Mouse (Mus musculus): Measurements from ENCODE around the gene Rad23b.
"Not testable (repeated sequence)": the region's sequence is repeated elsewhere in the genome, so short reads cannot be mapped to it uniquely, and the experiment has no call there.

Rad23b gene

GRCm38 (mm10) chr4:55354038-55354437 is 4.2 kb downstream of the Rad23b start:
- DNase-seq (ENCODE audit: extremely low spot score, low spot score), result no peak

GRCm38 (mm10) chr4:55355845-55356244 is 6.0 kb downstream of the Rad23b start:
- DNase-seq (ENCODE audit: extremely low spot score, low spot score), result no peak

GRCm38 (mm10) chr4:55356726-55357125 is 6.9 kb downstream of the Rad23b start:
- DNase-seq (ENCODE audit: extremely low spot score, low spot score), result no peak

GRCm38 (mm10) chr4:55363866-55364265 is 14.0 kb downstream of the Rad23b start:
- DNase-seq (ENCODE audit: extremely low spot score, low spot score), result no peak

GRCm38 (mm10) chr4:55364374-55364773 is 14.5 kb downstream of the Rad23b start:
- DNase-seq (ENCODE audit: extremely low spot score, low spot score), result no peak

- no peak for DNase-seq (ENCODE audit: extremely low spot score, low spot score)
Observed at GRCm38 (mm10) chr4:55366014-55366413, 16.2 kb downstream of the Rad23b start.

GRCm38 (mm10) chr4:55370127-55370526 is 20.3 kb downstream of the Rad23b start:
- DNase-seq (ENCODE audit: extremely low spot score, low spot score), result no peak

GRCm38 (mm10) chr4:55371355-55371754 is 21.5 kb downstream of the Rad23b start:
- DNase-seq (ENCODE audit: extremely low spot score, low spot score), result no peak

GRCm38 (mm10) chr4:55382350-55382749 is 32.5 kb downstream of the Rad23b start:
- DNase-seq (ENCODE audit: extremely low spot score, low spot score), result no peak

GRCm38 (mm10) chr4:55386768-55387167 is 36.9 kb downstream of the Rad23b start:
- no peak for DNase-seq (ENCODE audit: extremely low spot score, low spot score)

GRCm38 (mm10) chr4:55391480-55391879 is 41.6 kb downstream of the Rad23b start:
- no peak for DNase-seq (ENCODE audit: extremely low spot score, low spot score)

- DNase-seq (ENCODE audit: extremely low spot score, low spot score), result no peak
Observed at GRCm38 (mm10) chr4:55392445-55392844, 42.6 kb downstream of the Rad23b start.

- DNase-seq (ENCODE audit: extremely low spot score, low spot score), result peak; percentile 23
Observed at GRCm38 (mm10) chr4:55397911-55398762, 48.3 kb downstream of the Rad23b start.

- no peak for DNase-seq (ENCODE audit: extremely low spot score, low spot score)
Observed at GRCm38 (mm10) chr4:55398901-55399300, 49.1 kb downstream of the Rad23b start.

GRCm38 (mm10) chr4:55405329-55405728 is 55.5 kb downstream of the Rad23b start:
- no peak for DNase-seq (ENCODE audit: extremely low spot score, low spot score)

GRCm38 (mm10) chr4:55406558-55406957 is 56.7 kb downstream of the Rad23b start:
- no peak for DNase-seq (ENCODE audit: extremely low spot score, low spot score)

- no peak for DNase-seq (ENCODE audit: extremely low spot score, low spot score)
Observed at GRCm38 (mm10) chr4:55408081-55408480, 58.2 kb downstream of the Rad23b start.

- no peak for DNase-seq (ENCODE audit: extremely low spot score, low spot score)
Observed at GRCm38 (mm10) chr4:55409025-55409424, 59.2 kb downstream of the Rad23b start.

GRCm38 (mm10) chr4:55409578-55410224 is 59.9 kb downstream of the Rad23b start:
- not testable (repeated sequence) for DNase-seq (ENCODE audit: extremely low spot score, low spot score)

GRCm38 (mm10) chr4:55415864-55416263 is 66.0 kb downstream of the Rad23b start:
- DNase-seq (ENCODE audit: extremely low spot score, low spot score), result no peak

- DNase-seq (ENCODE audit: extremely low spot score, low spot score), result no peak
Observed at GRCm38 (mm10) chr4:55426250-55426649, 76.4 kb downstream of the Rad23b start.

All from neural tube, embryonic 10.5 days (tissue).